Mouse (Mus musculus): Measurements from ENCODE around the gene Btbd19. TPM values are rescaled to one million over a fixed set of nuclear protein-coding genes. Genes with fewer than 3 reads are reported as not detected.

The Btbd19 gene
- 10 to 100 TPM; 11.8 to 12.4 TPM for total RNA-seq (2021)
- long read RNA-seq, experiment 1, partial matches to known transcripts: 2 of 6 reads
- long read RNA-seq, experiment 1, other reads (novel, unspliced or antisense): 3 of 6 reads
- long read RNA-seq, experiment 2, transcript Btbd19-208 (1 exons, 1,149 nt): major isoform, 5 of 9 reads
- long read RNA-seq, experiment 2, partial matches to known transcripts: 3 of 9 reads
- long read RNA-seq, experiment 2, other reads (novel, unspliced or antisense): 1 of 9 reads

DNA sequence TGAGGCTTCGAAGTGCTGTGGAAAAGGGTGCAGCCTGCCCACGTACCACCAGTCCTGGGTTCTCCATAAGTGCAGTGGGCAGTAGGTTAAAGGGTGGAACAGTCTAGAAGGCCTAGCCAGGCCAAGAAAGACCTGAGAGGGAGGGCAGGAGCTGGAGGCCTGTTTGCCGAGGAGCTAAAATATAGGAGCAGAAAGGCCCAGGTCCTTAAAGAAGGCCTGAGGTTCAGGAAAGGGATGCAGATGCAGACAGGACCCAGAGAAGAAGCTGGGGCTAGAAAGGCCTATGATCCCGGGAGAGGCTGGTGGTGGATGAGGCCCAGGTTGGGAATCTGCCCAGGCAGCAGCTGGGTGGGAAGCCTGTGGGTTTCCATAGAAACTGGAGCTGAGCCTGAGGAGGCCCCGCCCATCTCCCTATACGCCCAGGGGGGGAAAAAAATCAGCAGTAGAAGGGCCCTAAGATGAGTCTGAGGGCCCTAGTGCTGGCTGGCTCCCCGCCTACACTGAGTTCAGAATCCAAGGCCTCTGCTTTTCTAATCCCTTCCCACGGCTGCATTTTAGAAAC, at the start of gene Btbd19:
TSS of gene Btbd19 (minus strand) at position 378 of the 562 bp plus-strand sequence.
- intact Hi-C loops (cut with DNase I): no loop called here
- DNase-seq (ENCODE audit: low spot score in 2 of 2): peak; percentile 78 to 84

DNA sequence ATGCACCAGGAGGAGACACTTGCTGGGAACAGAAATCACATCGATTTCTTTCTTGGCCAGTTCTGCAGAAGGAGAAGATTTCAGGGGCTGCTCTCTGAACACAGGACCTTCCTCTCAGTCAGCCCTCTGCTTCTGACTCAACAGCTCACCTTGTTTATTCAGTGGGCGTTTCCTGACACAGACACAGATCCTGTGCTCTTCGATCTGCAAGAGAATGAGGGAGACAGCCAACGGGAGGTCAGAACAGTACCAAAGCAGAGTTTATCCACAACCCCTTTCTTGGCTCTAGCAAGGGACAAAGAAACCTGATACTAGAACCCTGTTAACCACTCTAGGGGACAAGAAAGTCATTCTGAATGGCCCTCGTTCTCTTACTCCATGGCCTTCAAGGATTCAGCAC, 44.4 kb upstream of the Btbd19 start:
- intact Hi-C loops (cut with DNase I): no loop called here
- no peak for DNase-seq (ENCODE audit: low spot score in 2 of 2)

DNA sequence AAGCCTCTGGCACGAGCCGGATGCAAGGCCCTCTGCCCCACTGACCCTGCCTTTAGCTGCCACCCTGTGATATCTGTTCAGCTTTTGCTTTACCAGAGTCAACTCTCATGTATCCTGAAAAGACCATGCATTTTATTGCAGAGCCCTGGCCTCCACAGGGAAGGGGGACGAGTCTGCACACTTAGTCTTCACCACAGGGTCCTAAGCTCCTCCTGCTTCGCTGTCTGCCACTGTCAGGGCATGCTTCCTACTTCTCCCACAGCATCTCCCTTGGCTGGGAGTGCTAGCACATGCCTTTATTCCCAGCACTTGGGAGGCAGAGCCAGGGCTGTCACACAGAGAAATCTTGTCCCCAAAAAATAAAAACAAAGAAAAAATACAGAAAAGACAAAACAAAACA, 35.7 kb upstream of the Btbd19 start:
- DNase-seq (ENCODE audit: low spot score in 2 of 2): no peak
- intact Hi-C loops (cut with DNase I): no loop called here

DNA sequence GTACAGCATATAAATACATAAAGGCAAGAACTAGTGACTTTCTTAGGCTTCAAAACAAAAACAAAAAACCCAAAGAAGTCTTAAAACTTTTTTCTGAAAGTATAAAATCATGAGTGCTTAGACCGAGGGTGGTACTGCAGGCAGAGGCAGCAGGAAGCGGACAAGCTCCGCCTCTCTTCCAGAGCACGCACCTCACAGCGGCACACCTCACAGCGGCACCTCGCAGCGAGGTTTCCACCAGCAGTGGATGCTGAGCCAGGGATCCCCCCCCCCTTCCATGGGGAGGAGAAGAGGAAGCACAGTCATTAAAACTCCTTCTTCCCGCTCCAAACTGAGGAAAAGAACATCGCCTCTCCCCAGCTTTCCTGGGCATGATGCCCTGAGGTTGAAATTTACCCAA, 34.1 kb upstream of the Btbd19 start:
- no peak for DNase-seq (ENCODE audit: low spot score in 2 of 2)
- intact Hi-C loops (cut with DNase I): loop anchor here (5.0 kb wide), 1 partner anchor 58 kb away; no protein-coding TSS in a partner anchor

GRCm38 (mm10) chr4:117156372-117156771, 30.8 kb upstream of the Btbd19 start:
- no peak for DNase-seq (ENCODE audit: low spot score in 2 of 2)
- intact Hi-C loops (cut with DNase I): loop anchor here (5.0 kb wide), 1 partner anchor 61 kb away; no protein-coding TSS in a partner anchor

DNA sequence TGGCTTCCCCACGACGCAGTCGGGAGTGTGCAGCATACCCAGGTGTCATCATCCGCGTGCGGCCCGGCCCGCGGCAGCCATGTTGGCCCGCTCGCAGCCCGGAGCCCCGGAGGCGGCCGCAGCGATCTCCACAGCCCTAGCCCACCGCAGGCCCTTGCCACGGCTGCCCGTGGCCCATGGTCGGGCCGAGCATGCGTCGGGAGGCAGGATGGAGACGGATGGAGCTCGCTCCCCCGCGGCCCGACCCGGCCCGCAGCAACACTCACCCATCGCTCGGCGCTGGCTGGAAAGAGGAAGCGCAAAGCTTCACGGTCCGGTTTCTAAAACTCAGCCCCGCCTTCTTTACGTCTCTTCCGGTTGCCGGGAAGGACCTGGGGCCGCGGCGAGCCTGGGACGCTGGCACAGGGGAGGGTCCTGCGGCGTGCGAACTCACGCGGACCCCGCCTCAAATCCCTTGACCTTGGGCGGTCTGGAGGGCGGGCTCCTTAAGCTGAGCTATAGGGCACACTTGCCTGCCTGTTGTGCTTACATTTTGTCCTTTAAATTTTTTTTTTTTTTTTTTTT, 30.3 kb upstream of the Btbd19 start, which contains the start of gene Rps8:
TSS of gene Rps8 (minus strand) at position 452 of the 564 bp plus-strand sequence.
- peak; percentile 76 to 86 for DNase-seq (ENCODE audit: low spot score in 2 of 2)
- intact Hi-C loops (cut with DNase I): loop anchor here (5.0 kb wide), 1 partner anchor 61 kb away; no protein-coding TSS in a partner anchor

DNA sequence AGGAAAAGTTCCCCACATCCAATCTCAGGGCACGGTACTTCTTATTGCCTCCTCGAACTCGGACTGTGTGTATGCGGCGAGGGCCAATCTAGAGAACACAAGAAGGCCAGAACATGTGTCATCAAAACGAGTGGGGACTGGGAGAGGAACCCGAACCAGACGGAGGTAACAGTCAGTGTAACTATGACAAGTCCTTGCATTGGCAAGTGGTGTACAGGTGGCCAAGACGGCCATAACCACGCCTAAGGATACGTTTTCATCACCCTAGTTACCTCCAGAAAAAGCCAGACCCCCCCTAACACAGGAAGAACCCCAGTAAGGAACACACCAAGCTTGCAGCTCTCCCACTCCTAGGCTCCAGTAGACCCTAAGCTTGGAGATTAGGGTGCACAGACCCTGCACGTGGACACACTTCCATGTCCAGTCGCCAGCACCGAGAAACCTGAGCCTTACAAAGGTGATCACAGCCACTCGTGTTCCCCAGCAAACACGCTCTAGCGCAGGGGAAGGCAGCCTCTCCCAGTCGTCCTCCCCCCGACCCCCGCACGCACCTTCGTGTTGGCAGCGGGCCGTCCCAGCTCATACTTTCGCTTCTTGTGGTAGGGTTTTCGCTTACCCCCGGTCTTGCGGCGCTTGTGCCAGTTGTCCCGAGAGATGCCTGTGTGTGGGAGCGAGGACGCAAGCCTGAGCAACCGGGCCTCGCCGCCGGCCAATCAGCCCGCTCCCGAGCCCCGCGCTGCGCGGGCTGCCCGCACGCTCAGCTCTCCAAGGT, 29.7 kb upstream of the Btbd19 start:
- peak in 1 of 2 experiments; percentile 49 for DNase-seq (ENCODE audit: low spot score in 2 of 2)
- intact Hi-C loops (cut with DNase I): loop anchor here (5.0 kb wide), 1 partner anchor 62 kb away; no protein-coding TSS in a partner anchor

- no peak for DNase-seq (ENCODE audit: low spot score in 2 of 2)
- intact Hi-C loops (cut with DNase I): no loop called here
Observed at GRCm38 (mm10) chr4:117152714-117153113, 27.2 kb upstream of the Btbd19 start.

DNA sequence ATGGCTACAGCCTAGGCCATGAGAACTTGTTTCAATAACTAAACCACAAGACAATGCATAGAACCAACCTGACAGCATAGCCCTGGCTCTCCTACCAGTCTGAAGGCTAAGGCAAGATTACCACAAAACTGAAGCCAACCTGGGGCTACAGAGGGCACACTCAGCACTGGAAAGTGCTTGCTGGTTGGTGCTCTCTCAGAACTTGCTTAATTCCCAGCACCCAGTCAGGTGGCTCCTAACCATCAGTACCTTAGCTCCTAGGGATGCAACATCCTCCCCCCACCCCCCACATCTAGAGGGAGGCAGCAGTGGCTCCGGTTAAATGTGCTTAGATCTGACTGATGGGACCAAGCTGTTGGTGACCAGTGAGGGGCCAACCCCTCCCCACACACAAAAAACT, 25.9 kb upstream of the Btbd19 start:
- intact Hi-C loops (cut with DNase I): no loop called here
- DNase-seq (ENCODE audit: low spot score in 2 of 2): no peak

GRCm38 (mm10) chr4:117150212-117150733, 24.7 kb upstream of the Btbd19 start:
- intact Hi-C loops (cut with DNase I): no loop called here
- no peak for DNase-seq (ENCODE audit: low spot score in 2 of 2)

GRCm38 (mm10) chr4:117149291-117150211, 24.0 kb upstream of the Btbd19 start:
- intact Hi-C loops (cut with DNase I): no loop called here

GRCm38 (mm10) chr4:117148815-117149214, 23.3 kb upstream of the Btbd19 start:
- intact Hi-C loops (cut with DNase I): no loop called here
- no peak for DNase-seq (ENCODE audit: low spot score in 2 of 2)

More at GRCm38 (mm10) chr4:117149291-117150211, 24.0 kb upstream of the Btbd19 start:
- no peak for DNase-seq (ENCODE audit: low spot score in 2 of 2)

DNA sequence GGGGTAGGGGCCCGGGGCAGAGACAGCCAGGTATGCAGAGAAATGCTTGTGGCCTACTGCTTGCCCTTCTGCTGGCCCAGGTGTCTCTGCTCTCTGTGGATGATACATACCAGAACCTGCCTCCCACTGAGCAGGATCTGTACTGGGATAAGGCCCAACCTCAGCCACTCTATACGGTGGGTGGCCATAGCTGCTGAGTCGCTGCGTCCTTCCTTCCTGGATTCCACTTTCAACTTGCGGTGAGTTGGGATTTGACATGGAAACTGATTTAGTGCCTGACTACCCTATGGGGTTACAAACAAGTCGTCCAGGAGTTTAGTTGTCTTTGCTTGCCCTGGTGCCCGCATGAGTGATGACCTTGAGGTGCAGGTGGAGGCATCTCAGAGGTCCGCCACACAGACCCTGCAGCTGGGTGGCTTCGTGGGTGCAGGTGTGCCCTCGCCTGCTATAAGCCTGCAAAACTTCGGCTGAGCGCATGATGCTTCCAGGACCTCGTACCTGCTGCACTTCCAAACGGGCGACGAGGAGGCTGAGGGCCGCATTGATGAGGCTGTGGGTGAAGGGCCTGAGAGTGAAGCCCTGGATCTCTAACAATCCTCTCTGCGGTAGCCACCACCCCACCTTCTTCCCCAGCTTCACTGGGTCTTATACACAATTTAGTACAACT, 22.7 kb upstream of the Btbd19 start:
- intact Hi-C loops (cut with DNase I): no loop called here
- no peak for DNase-seq (ENCODE audit: low spot score in 2 of 2)

- intact Hi-C loops (cut with DNase I): no loop called here
- DNase-seq (ENCODE audit: low spot score in 2 of 2): peak; percentile 78 to 86
Observed at GRCm38 (mm10) chr4:117146176-117146575, 20.7 kb upstream of the Btbd19 start.

- no peak for DNase-seq (ENCODE audit: low spot score in 2 of 2)
- intact Hi-C loops (cut with DNase I): no loop called here
Observed at GRCm38 (mm10) chr4:117145248-117145647, 19.7 kb upstream of the Btbd19 start.

DNA sequence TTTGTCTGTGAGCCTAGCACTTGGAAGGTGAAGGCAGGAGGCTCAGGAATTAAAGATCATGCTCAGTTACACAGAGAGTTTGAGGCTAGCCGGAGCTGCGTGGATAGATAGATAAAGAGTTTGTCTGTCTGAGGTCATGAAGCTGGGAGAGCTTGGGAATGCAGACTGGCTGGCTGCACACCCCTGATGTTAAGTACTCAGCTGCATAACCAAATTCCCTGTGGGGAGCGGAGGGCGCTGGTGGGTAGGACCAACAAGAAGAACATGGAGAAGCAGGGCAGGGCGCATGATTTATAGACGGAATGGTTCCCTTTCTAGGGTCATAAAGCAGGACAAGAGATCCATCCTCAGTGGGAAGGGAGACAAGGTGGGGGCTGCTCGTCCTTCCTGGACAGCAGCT, 17.5 kb upstream of the Btbd19 start:
- intact Hi-C loops (cut with DNase I): loop anchor here (5.0 kb wide), 1 partner anchor 141 kb away; no protein-coding TSS in a partner anchor
- DNase-seq (ENCODE audit: low spot score in 2 of 2): no peak

DNA sequence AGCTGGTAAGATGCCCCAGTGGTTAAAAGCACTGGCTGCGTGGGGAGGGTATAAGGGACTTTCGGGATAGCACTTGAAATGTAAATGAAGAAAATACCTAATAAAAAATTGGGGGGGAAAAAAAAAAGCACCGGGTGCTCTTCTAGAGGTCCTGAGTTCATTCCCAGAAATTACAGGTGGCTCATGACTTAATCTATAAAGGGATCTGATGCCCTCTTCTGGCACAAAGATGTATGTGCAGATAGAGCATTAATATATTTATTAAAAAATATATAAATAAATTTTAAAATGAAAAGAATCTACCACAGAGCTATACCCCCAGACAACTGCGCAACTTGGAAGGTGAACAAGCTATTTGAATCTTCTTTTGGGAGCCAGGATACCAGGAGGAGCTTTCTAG, 15.1 kb upstream of the Btbd19 start:
- no peak for DNase-seq (ENCODE audit: low spot score in 2 of 2)

GRCm38 (mm10) chr4:117139217-117139612, 13.7 kb upstream of the Btbd19 start:
- intact Hi-C loops (cut with DNase I): no loop called here
- peak in 1 of 2 experiments; percentile 52 for DNase-seq (ENCODE audit: low spot score in 2 of 2)

More for the DNA sequence above, 15.1 kb upstream of the Btbd19 start:
- intact Hi-C loops (cut with DNase I): loop anchor here (5.0 kb wide), 1 partner anchor 138 kb away; no protein-coding TSS in a partner anchor

Data from left cerebral cortex, postnatal 14 days (tissue).